Mouse (Mus musculus) thymus, adult 2 months (tissue): ENCODE measurements at regions not wholly inside any gene's neighbourhood (a gene's known extent, or its start where the extent isn't known, plus 50 kb on each side); places are given as distances from the start of the nearest gene placed in this dataset.

Experiments
- CTCF ChIP-seq: fragments of 200-500 bp; IDR thresholded peaks from 2 replicates; pipeline ENCODE4 v1.5.1; 2012; ENCODE audit warnings: mild to moderate bottlenecking, control low read depth, low read length, moderate library complexity, borderline replicate concordance; ENCODE audit not compliant: control insufficient read depth, poor library complexity, insufficient read depth; ENCODE audit errors: extremely low read depth
- POLR2A ChIP-seq: fragments of 200-500 bp; IDR thresholded peaks from 2 replicates; pipeline ENCODE4 v1.6.1; 2012; ENCODE audit warnings: mild to moderate bottlenecking, low read length, control low read depth, moderate library complexity; ENCODE audit not compliant: control insufficient read depth, poor library complexity, insufficient read depth; ENCODE audit errors: extremely low read depth

DNA sequence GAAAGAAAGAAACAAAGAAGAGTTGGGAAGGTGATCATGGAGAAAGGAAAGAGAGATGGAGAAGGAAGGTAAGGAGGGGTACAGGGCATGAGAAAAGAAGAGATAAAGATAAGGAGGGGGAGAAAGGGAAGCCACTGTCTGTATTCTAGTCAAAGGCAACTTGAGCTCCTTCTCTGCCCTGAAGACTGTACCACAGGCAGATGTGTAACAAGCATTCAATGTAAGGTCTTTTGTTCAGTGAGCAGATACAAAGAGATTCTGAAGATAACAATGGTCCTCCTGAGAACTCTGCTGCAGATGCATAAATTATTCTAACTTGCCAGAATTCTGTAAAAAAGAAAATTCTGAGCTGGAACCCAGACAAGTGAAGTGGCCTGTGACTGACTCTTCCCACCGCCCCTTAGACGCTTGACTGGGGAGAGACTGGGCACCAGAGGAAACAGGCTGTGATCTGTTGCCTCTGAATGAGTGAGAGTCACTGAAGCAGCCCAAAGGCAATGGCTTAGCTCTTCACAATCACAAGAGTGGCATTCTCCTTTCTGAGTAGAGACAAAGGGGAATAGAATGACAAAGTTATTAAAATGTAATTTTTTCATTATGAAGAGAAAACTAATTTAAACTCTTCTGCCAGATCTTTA is 564.0 kb upstream of the Arpp21 start:
- TF ChIP-seq POLR2A, result no peak
- no peak for TF ChIP-seq CTCF
